Mouse (Mus musculus): ENCODE data around the gene Sox4. TPM values are rescaled to one million over a fixed set of nuclear protein-coding genes. Genes with fewer than 3 reads are reported as not detected.

The Sox4 gene
- total and polyA plus RNA-seq, 3 experiments: not detected

GRCm38 (mm10) chr13:28941983-28942630 is 11.4 kb downstream of the Sox4 start:
- no peak for TF ChIP-seq BHLHE40 (IDR thresholded peaks at IDR 0.05; ENCODE audit: borderline replicate concordance, low read depth, low read length)
- DNase-seq (ENCODE audit: low read depth, low spot score): no peak
- no peak overlapping the region for H3K4me3 ChIP-seq (ENCODE audit: control insufficient read depth in 1 of 2, insufficient read depth in 1 of 2, low read depth in 2 of 2, low read length in 2 of 2)

GRCm38 (mm10) chr13:28933375-28933774 is 20.1 kb downstream of the Sox4 start:
- no peaks in the 10 kb centered on the region for H3K27me3 ChIP-seq (ENCODE audit: control insufficient read depth in 1 of 2, insufficient read depth in 2 of 2, low read length in 2 of 2)
- H3K9me3 ChIP-seq (replicated peaks; ENCODE audit: insufficient read depth, low read length): no peaks in the 10 kb centered on the region
- TF ChIP-seq CHD2 (IDR thresholded peaks at IDR 0.05; ENCODE audit: low read length): no peak
- TF ChIP-seq SIN3A (IDR thresholded peaks at IDR 0.05; ENCODE audit: low read length): no peak
- TF ChIP-seq MAFK (IDR thresholded peaks at IDR 0.05; ENCODE audit: borderline replicate concordance, low read depth, low read length): no peak
- no peak for TF ChIP-seq NELFE (IDR thresholded peaks at IDR 0.05; ENCODE audit: low read depth, low read length)
- no peak for TF ChIP-seq MXI1 (IDR thresholded peaks at IDR 0.05; ENCODE audit: low read depth, low read length)
- no peak for TF ChIP-seq JUND (IDR thresholded peaks at IDR 0.05; ENCODE audit: low read depth, low read length)
- TF ChIP-seq RAD21 (IDR thresholded peaks at IDR 0.05; ENCODE audit: low read depth, low read length): no peak
- no peak for TF ChIP-seq USF1 (IDR thresholded peaks at IDR 0.05; ENCODE audit: low read depth, low read length)
- no peak for DNase-seq (ENCODE audit: low read depth, low spot score)
- H3K9ac ChIP-seq (ENCODE audit: control insufficient read depth, low read depth, low read length, poor library complexity, severe bottlenecking): no peak overlapping the region
- no peak overlapping the region for H3K27ac ChIP-seq (ENCODE audit: control insufficient read depth, low read depth, low read length)
- H3K4me3 ChIP-seq (ENCODE audit: control insufficient read depth in 1 of 2, insufficient read depth in 1 of 2, low read depth in 2 of 2, low read length in 2 of 2): no peak overlapping the region
- no peaks in the 10 kb centered on the region for H3K4me1 ChIP-seq (ENCODE audit: control insufficient read depth in 1 of 2, insufficient read depth in 2 of 2, low read length in 2 of 2)
- no peaks in the 10 kb centered on the region for H3K36me3 ChIP-seq (ENCODE audit: control insufficient read depth in 1 of 2, insufficient read depth in 2 of 2, low read length in 2 of 2)
- H3K79me2 ChIP-seq (ENCODE audit: control insufficient read depth, insufficient read depth, low read length, poor library complexity): no peaks in the 10 kb centered on the region

More at GRCm38 (mm10) chr13:28941983-28942630, 11.4 kb downstream of the Sox4 start:
- no peaks in the 10 kb centered on the region for H3K4me1 ChIP-seq (ENCODE audit: control insufficient read depth in 1 of 2, insufficient read depth in 2 of 2, low read length in 2 of 2)
- H3K27me3 ChIP-seq (ENCODE audit: control insufficient read depth in 1 of 2, insufficient read depth in 2 of 2, low read length in 2 of 2): no peaks in the 10 kb centered on the region
- H3K27ac ChIP-seq (ENCODE audit: control insufficient read depth, low read depth, low read length): no peak overlapping the region
- H3K79me2 ChIP-seq (ENCODE audit: control insufficient read depth, insufficient read depth, low read length, poor library complexity): no peaks in the 10 kb centered on the region
- no peak overlapping the region for H3K9ac ChIP-seq (ENCODE audit: control insufficient read depth, low read depth, low read length, poor library complexity, severe bottlenecking)
- H3K9me3 ChIP-seq (replicated peaks; ENCODE audit: insufficient read depth, low read length): no peaks in the 10 kb centered on the region
- H3K36me3 ChIP-seq (ENCODE audit: control insufficient read depth in 1 of 2, insufficient read depth in 2 of 2, low read length in 2 of 2): no peaks in the 10 kb centered on the region

GRCm38 (mm10) chr13:28931776-28932175 is 21.7 kb downstream of the Sox4 start:
- DNase-seq (ENCODE audit: low read depth, low spot score): no peak
- Histone ChIP-seq H3K4me1 (ENCODE audit: control insufficient read depth in 1 of 2, insufficient read depth in 2 of 2, low read length in 2 of 2) (no peaks in the 10 kb centered on the region), H3K79me2 (ENCODE audit: control insufficient read depth, insufficient read depth, low read length, poor library complexity) (no peaks in the 10 kb centered on the region), H3K27ac (ENCODE audit: control insufficient read depth, low read depth, low read length) (no peak overlapping the region), H3K9ac (ENCODE audit: control insufficient read depth, low read depth, low read length, poor library complexity, severe bottlenecking) (no peak overlapping the region), H3K27me3 (ENCODE audit: control insufficient read depth in 1 of 2, insufficient read depth in 2 of 2, low read length in 2 of 2) (no peaks in the 10 kb centered on the region), H3K4me3 (ENCODE audit: control insufficient read depth in 1 of 2, insufficient read depth in 1 of 2, low read depth in 2 of 2, low read length in 2 of 2) (no peak overlapping the region), H3K36me3 (ENCODE audit: control insufficient read depth in 1 of 2, insufficient read depth in 2 of 2, low read length in 2 of 2) (no peaks in the 10 kb centered on the region), H3K9me3 (replicated peaks; ENCODE audit: insufficient read depth, low read length) (no peaks in the 10 kb centered on the region)
- TF ChIP-seq SIN3A (IDR thresholded peaks at IDR 0.05; ENCODE audit: low read length) (no peak), CHD2 (IDR thresholded peaks at IDR 0.05; ENCODE audit: low read length) (no peak)
